Mouse (Mus musculus) ES-Bruce4 (cell line): ENCODE data around the gene Usp10. TPM values are rescaled to one million over a fixed set of nuclear protein-coding genes. Genes with fewer than 3 reads are reported as not detected.
A peak's percentile ranks its signal among the peaks of the same experiment; 100 is the strongest.

Source experiments
- H3K27ac ChIP-seq: 2 replicates; pipeline ENCODE4 v1.5.1; 2012; ENCODE audit warnings: low read length, inconsistent platforms; ENCODE audit not compliant: insufficient read depth
- H3K27me3 ChIP-seq: 2 replicates; pipeline ENCODE4 v1.6.1; 2012; ENCODE audit warnings: mild to moderate bottlenecking, low read length, inconsistent platforms; ENCODE audit not compliant: control insufficient read depth, poor library complexity, insufficient read depth, severe bottlenecking
- H3K36me3 ChIP-seq: 2 replicates; pipeline ENCODE4 v1.6.1; 2012; ENCODE audit warnings: inconsistent platforms, mild to moderate bottlenecking, low read length, moderate library complexity; ENCODE audit not compliant: control insufficient read depth, poor library complexity, insufficient read depth, severe bottlenecking
- H3K4me1 ChIP-seq: one replicate; pipeline ENCODE4 v1.8.1; 2011; ENCODE audit warnings: low read length; ENCODE audit not compliant: control insufficient read depth, insufficient read depth
- H3K4me3 ChIP-seq: 2 replicates; pipeline ENCODE4 v1.5.1; 2011; ENCODE audit warnings: low read depth, mild to moderate bottlenecking, low read length
- H3K9ac ChIP-seq: 2 replicates; pipeline ENCODE4 v1.6.1; 2012; ENCODE audit warnings: low read depth, mild to moderate bottlenecking, inconsistent platforms; ENCODE audit not compliant: poor library complexity, severe bottlenecking
- H3K9me3 ChIP-seq: replicated peaks from 2 replicates; pipeline ENCODE4 v1.6.1; 2012; ENCODE audit warnings: mild to moderate bottlenecking, low read length, inconsistent platforms; ENCODE audit not compliant: control insufficient read depth, poor library complexity, insufficient read depth, severe bottlenecking
- CTCF ChIP-seq: IDR thresholded peaks from one replicate; pipeline ENCODE4 v1.8.1; 2011; ENCODE audit warnings: low read depth, low read length
- EP300 ChIP-seq: IDR thresholded peaks from 2 replicates; pipeline ENCODE4 v1.6.1; 2011; ENCODE audit warnings: low read depth, low read length; ENCODE audit not compliant: insufficient read depth
- POLR2A ChIP-seq: IDR thresholded peaks from one replicate; pipeline ENCODE4 v1.8.1; 2011; ENCODE audit warnings: low read length; ENCODE audit not compliant: insufficient read depth
- polyA plus RNA-seq: library from polyadenylated mRNA; stranded (reverse); fragments of >200 nt; gene quantifications from 2 replicates; pipeline ENCODE4 v1.2.4, GENCODE M21; 2011; ENCODE audit warnings: low read depth; ENCODE audit not compliant: missing spikeins, insufficient read depth, insufficient read length

Gene Usp10
- polyA plus RNA-seq, 1 experiment = 385 TPM

- 0 out of 2 replicates have a peak, but pooled peaks cover 4% of the 10 kb centered on the region for H3K27me3 ChIP-seq
- no peaks in the 10 kb centered on the region for H3K36me3 ChIP-seq
- no peak overlapping the region for H3K4me3 ChIP-seq
- H3K4me1 ChIP-seq = no peaks in the 10 kb centered on the region
- H3K9me3 ChIP-seq = no peaks in the 10 kb centered on the region
- H3K9ac ChIP-seq = no peak overlapping the region
- TF ChIP-seq EP300 (no peak), POLR2A (no peak), CTCF (no peak)
- no peak overlapping the region for H3K27ac ChIP-seq
Measured at GRCm38 (mm10) chr8:119988087-119988486, 77.9 kb downstream of the Usp10 start.

GRCm38 (mm10) chr8:119992249-119992648 lies 82.1 kb downstream of the Usp10 start, which contains the start of gene Crispld2:
Gene Crispld2 (plus strand): TSS chr8:119992438.
- Histone ChIP-seq H3K27me3 (0 out of 2 replicates have a peak, but pooled peaks cover 4% of the 10 kb centered on the region), H3K9ac (no peak within 1 kb of the TSS), H3K4me1 (no peaks in the 10 kb centered on the region), H3K36me3 (no peaks in the 10 kb centered on the region), H3K27ac (no peak within 1 kb of the TSS), H3K9me3 (no peaks in the 10 kb centered on the region), H3K4me3 (peak within 1 kb of the TSS; percentile 47)
- TF ChIP-seq CTCF (peak; percentile 18), POLR2A (no peak), EP300 (no peak)

GRCm38 (mm10) chr8:119994114-119994513 lies 84.0 kb downstream of the Usp10 start:
- Histone ChIP-seq H3K27me3 (0 out of 2 replicates have a peak, but pooled peaks cover 4% of the 10 kb centered on the region), H3K9ac (no peak overlapping the region), H3K4me3 (no peak overlapping the region), H3K27ac (no peak overlapping the region), H3K9me3 (no peaks in the 10 kb centered on the region), H3K4me1 (no peaks in the 10 kb centered on the region), H3K36me3 (no peaks in the 10 kb centered on the region)
- TF ChIP-seq EP300 = no peak
- no peak for TF ChIP-seq POLR2A
- no peak for TF ChIP-seq CTCF

- H3K9me3 ChIP-seq = no peaks in the 10 kb centered on the region
- H3K4me1 ChIP-seq = no peaks in the 10 kb centered on the region
- H3K36me3 ChIP-seq = no peaks in the 10 kb centered on the region
- no peak overlapping the region for H3K4me3 ChIP-seq
- no peak overlapping the region for H3K27ac ChIP-seq
- no peak overlapping the region for H3K9ac ChIP-seq
- no peak for TF ChIP-seq POLR2A
- TF ChIP-seq CTCF = no peak
- no peak for TF ChIP-seq EP300
- 0 out of 2 replicates have a peak, but pooled peaks cover 4% of the 10 kb centered on the region for H3K27me3 ChIP-seq
Measured at GRCm38 (mm10) chr8:119994556-119994955, 84.4 kb downstream of the Usp10 start.

GRCm38 (mm10) chr8:119997266-119997665 lies 87.1 kb downstream of the Usp10 start:
- no peaks in the 10 kb centered on the region for H3K9me3 ChIP-seq
- no peaks in the 10 kb centered on the region for H3K36me3 ChIP-seq
- TF ChIP-seq EP300 (no peak), CTCF (no peak), POLR2A (no peak)
- H3K27ac ChIP-seq = no peak overlapping the region
- H3K4me1 ChIP-seq = no peaks in the 10 kb centered on the region
- H3K4me3 ChIP-seq = no peak overlapping the region
- no peaks in the 10 kb centered on the region for H3K27me3 ChIP-seq
- H3K9ac ChIP-seq = no peak overlapping the region

GRCm38 (mm10) chr8:120000461-120000860 lies 90.3 kb downstream of the Usp10 start:
- no peak for TF ChIP-seq CTCF
- TF ChIP-seq EP300 = no peak
- no peak for TF ChIP-seq POLR2A
- Histone ChIP-seq H3K27ac (no peak overlapping the region), H3K27me3 (no peaks in the 10 kb centered on the region), H3K9me3 (no peaks in the 10 kb centered on the region), H3K4me1 (no peaks in the 10 kb centered on the region), H3K4me3 (no peak overlapping the region), H3K36me3 (no peaks in the 10 kb centered on the region), H3K9ac (no peak overlapping the region)
